Mouse (Mus musculus) lung, adult 10 weeks (tissue): ENCODE measurements around the gene Eqtn. TPM values are rescaled to one million over a fixed set of nuclear protein-coding genes. Genes with fewer than 3 reads are reported as not detected.

Source experiments
- polyA plus RNA-seq: library from polyadenylated mRNA; stranded (reverse); fragments of 350-450 nt; fragmentation: Illumina TruSeq; extraction: RNeasy Lipid Tissue Mini Kit (QIAGEN cat#74804); gene quantifications from one replicate; pipeline ENCODE4 v1.2.3, GENCODE M21; 2014; ENCODE audit warnings: low read depth, low replicate concordance; ENCODE audit not compliant: insufficient read depth

The Eqtn gene
- polyA plus RNA-seq: not detected

GRCm38 (mm10) chr4:94928743-94929142 is at the start of gene Eqtn:
Gene Eqtn, minus strand, starts transcription at chr4:94928843.

Other genes with a start within 250 kb of the Eqtn start
- gene Tek, start 189.6 kb downstream of the Eqtn start, polyA plus RNA-seq: 80.5 TPM
- 5.0 TPM for gene Mysm1, start 50.3 kb upstream of the Eqtn start, polyA plus RNA-seq
- 80.1 TPM for gene Jun, start 123.4 kb upstream of the Eqtn start, polyA plus RNA-seq